Mouse (Mus musculus) CH12.LX (cell line): Measurements from ENCODE around the gene Wasf1. TPM values are rescaled to one million over a fixed set of nuclear protein-coding genes. Genes with fewer than 3 reads are reported as not detected.

Experiments used
- DNase-seq: peaks from one replicate; pipeline ENCODE4 v3.0.0-alpha.2; 2013; ENCODE audit errors: extremely low read depth
- H3K27ac ChIP-seq: 2 replicates; pipeline ENCODE4 v1.5.1; 2012; ENCODE audit warnings: low read depth, mild to moderate bottlenecking, control low read depth, moderate library complexity; ENCODE audit not compliant: insufficient read depth
- H3K27me3 ChIP-seq: replicated peaks from 2 replicates; pipeline ENCODE3; 2012; ENCODE audit warnings: inconsistent platforms
- H3K36me3 ChIP-seq, 2 experiments: replicated peaks in 1 of 2; 2 replicates each; pipeline versions ENCODE3 to v1.6.1; 2012; ENCODE audit warnings: inconsistent platforms in 1 of 2, low read length in 1 of 2, mild to moderate bottlenecking in 1 of 2, mixed read lengths in 1 of 2, moderate library complexity in 1 of 2; ENCODE audit not compliant: control insufficient read depth in 1 of 2, insufficient read depth in 1 of 2
- H3K4me1 ChIP-seq, 2 experiments: 2 replicates each; pipeline ENCODE4 v1.6.1; 2012; ENCODE audit warnings: inconsistent platforms in 1 of 2, moderate library complexity in 1 of 2; ENCODE audit not compliant: insufficient read depth in 2 of 2, control insufficient read depth in 1 of 2
- H3K4me2 ChIP-seq: 2 replicates; pipeline ENCODE4 v1.6.1; 2012; ENCODE audit warnings: low read depth, mild to moderate bottlenecking, control low read depth; ENCODE audit not compliant: poor library complexity, insufficient read depth, severe bottlenecking
- H3K4me3 ChIP-seq, 3 experiments: fragments of 150-350 bp in 1 of 3; sonication (generic) in 1 of 3; replicated peaks in 1 of 3; 2 replicates each; pipeline versions ENCODE3 to v1.5.1; 2011 to 2012; ENCODE audit warnings: low read depth in 2 of 3, low read length in 2 of 3, mild to moderate bottlenecking in 2 of 3, moderate library complexity in 2 of 3, control low read depth in 1 of 3, improper control_type of control experiment in 1 of 3, inconsistent platforms in 1 of 3, mixed read lengths in 1 of 3; ENCODE audit not compliant: poor library complexity in 1 of 3
- H3K79me2 ChIP-seq: replicated peaks from 2 replicates; pipeline ENCODE4 v1.6.1; 2012; ENCODE audit warnings: mild to moderate bottlenecking, moderate library complexity; ENCODE audit not compliant: control insufficient read depth, poor library complexity, insufficient read depth, severe bottlenecking; ENCODE audit errors: extremely low read depth
- H3K9ac ChIP-seq: 2 replicates; pipeline ENCODE4 v1.6.1; 2012; ENCODE audit warnings: low read depth, mild to moderate bottlenecking, control low read depth, moderate library complexity; ENCODE audit not compliant: insufficient read depth
- H3K9me3 ChIP-seq: replicated peaks from 2 replicates; pipeline ENCODE3; 2012; ENCODE audit warnings: low read length, inconsistent platforms, mixed read lengths
- CHD1 ChIP-seq: IDR thresholded peaks from 2 replicates; pipeline ENCODE4 v1.6.1; 2012; ENCODE audit warnings: low read depth, low read length, improper control_type of control experiment, inconsistent platforms
- CHD2 ChIP-seq: IDR thresholded peaks from 2 replicates; pipeline ENCODE4 v1.6.1; 2011; ENCODE audit warnings: low read length, improper control_type of control experiment
- E2F4 ChIP-seq: IDR thresholded peaks from 2 replicates; pipeline ENCODE4 v1.6.1; 2011; ENCODE audit warnings: low read depth, low read length, improper control_type of control experiment; ENCODE audit not compliant: insufficient replicate concordance
- ELF1 ChIP-seq: IDR thresholded peaks from 2 replicates; pipeline ENCODE4 v1.6.1; 2014; ENCODE audit warnings: low read depth, mild to moderate bottlenecking, inconsistent platforms, low read length, improper control_type of control experiment
- EP300 ChIP-seq: IDR thresholded peaks from 2 replicates; pipeline ENCODE4 v1.6.1; 2011; ENCODE audit warnings: low read length, improper control_type of control experiment
- ETS1 ChIP-seq: conservative IDR thresholded peaks from 2 replicates; pipeline ENCODE4 v1.6.1; 2012; ENCODE audit warnings: low read depth, mild to moderate bottlenecking, inconsistent platforms, low read length, improper control_type of control experiment, moderate library complexity
- GABPA ChIP-seq: IDR thresholded peaks from 2 replicates; pipeline ENCODE4 v1.6.1; 2012; ENCODE audit warnings: low read depth, low read length, improper control_type of control experiment, inconsistent platforms; ENCODE audit not compliant: insufficient replicate concordance
- HCFC1 ChIP-seq: IDR thresholded peaks from 2 replicates; pipeline ENCODE4 v1.6.1; 2012; ENCODE audit warnings: low read depth, mild to moderate bottlenecking, inconsistent platforms, low read length, improper control_type of control experiment
- IRF4 ChIP-seq: IDR thresholded peaks from 2 replicates; pipeline ENCODE4 v1.6.1; 2014; ENCODE audit warnings: low read depth, mild to moderate bottlenecking, inconsistent platforms, low read length, improper control_type of control experiment
- JUN ChIP-seq: IDR thresholded peaks from 2 replicates; pipeline ENCODE4 v1.6.1; 2011; ENCODE audit warnings: low read depth, mild to moderate bottlenecking, low read length, improper control_type of control experiment, moderate library complexity; ENCODE audit not compliant: insufficient read depth
- JUND ChIP-seq: conservative IDR thresholded peaks from 2 replicates; pipeline ENCODE4 v1.6.1; 2011; ENCODE audit warnings: low read depth, low read length, improper control_type of control experiment
- KAT2A ChIP-seq: IDR thresholded peaks from 2 replicates; pipeline ENCODE4 v1.6.1; 2012; ENCODE audit warnings: low read length, improper control_type of control experiment, inconsistent platforms; ENCODE audit not compliant: insufficient replicate concordance
- MAFK ChIP-seq: IDR thresholded peaks from 2 replicates; pipeline ENCODE4 v1.6.1; 2011; ENCODE audit warnings: low read length, improper control_type of control experiment; ENCODE audit not compliant: insufficient replicate concordance
- MAX ChIP-seq: IDR thresholded peaks from 2 replicates; pipeline ENCODE4 v1.6.1; 2011; ENCODE audit warnings: low read length, improper control_type of control experiment
- MAZ ChIP-seq: IDR thresholded peaks from 2 replicates; pipeline ENCODE4 v1.6.1; 2012; ENCODE audit warnings: low read depth, mild to moderate bottlenecking, inconsistent platforms, low read length, improper control_type of control experiment, moderate library complexity
- MEF2A ChIP-seq: IDR thresholded peaks from 2 replicates; pipeline ENCODE4 v1.6.1; 2014; ENCODE audit warnings: low read depth, mild to moderate bottlenecking, inconsistent platforms, low read length, improper control_type of control experiment, borderline replicate concordance
- MXI1 ChIP-seq: IDR thresholded peaks from 2 replicates; pipeline ENCODE4 v1.6.1; 2011; ENCODE audit warnings: mild to moderate bottlenecking, low read depth, low read length, improper control_type of control experiment
- NELFE ChIP-seq: IDR thresholded peaks from 2 replicates; pipeline ENCODE4 v1.6.1; 2011; ENCODE audit warnings: low read depth, low read length, improper control_type of control experiment
- NRF1 ChIP-seq: IDR thresholded peaks from 2 replicates; pipeline ENCODE4 v1.6.1; 2014; ENCODE audit warnings: low read depth, mild to moderate bottlenecking, inconsistent platforms, low read length, improper control_type of control experiment, moderate library complexity
- POLR2A ChIP-seq: IDR thresholded peaks from 2 replicates; pipeline ENCODE4 v1.6.1; 2011; ENCODE audit warnings: low read depth, mild to moderate bottlenecking, improper control_type of control experiment, low read length
- RAD21 ChIP-seq: IDR thresholded peaks from 2 replicates; pipeline ENCODE4 v1.6.1; 2011; ENCODE audit warnings: low read depth, mild to moderate bottlenecking, low read length, improper control_type of control experiment, moderate library complexity
- SIN3A ChIP-seq: IDR thresholded peaks from 2 replicates; pipeline ENCODE4 v1.6.1; 2012; ENCODE audit warnings: low read length, improper control_type of control experiment, inconsistent platforms
- SMC3 ChIP-seq: IDR thresholded peaks from 2 replicates; pipeline ENCODE4 v1.6.1; 2011; ENCODE audit warnings: low read depth, low read length, improper control_type of control experiment
- UBTF ChIP-seq: IDR thresholded peaks from 2 replicates; pipeline ENCODE4 v1.6.1; 2012; ENCODE audit warnings: low read depth, mild to moderate bottlenecking, inconsistent platforms, low read length, improper control_type of control experiment, moderate library complexity
- USF1 ChIP-seq: IDR thresholded peaks from 2 replicates; pipeline ENCODE4 v1.6.1; 2014; ENCODE audit warnings: low read depth, mild to moderate bottlenecking, inconsistent platforms, low read length, improper control_type of control experiment
- USF2 ChIP-seq: conservative IDR thresholded peaks from 2 replicates; pipeline ENCODE4 v1.6.1; 2011; ENCODE audit warnings: low read depth, low read length, improper control_type of control experiment
- ZKSCAN1 ChIP-seq: IDR thresholded peaks from 2 replicates; pipeline ENCODE4 v1.6.1; 2012; ENCODE audit warnings: low read depth, inconsistent platforms, low read length, improper control_type of control experiment, borderline replicate concordance
- ZMIZ1 ChIP-seq: IDR thresholded peaks from 2 replicates; pipeline ENCODE4 v1.6.1; 2012; ENCODE audit warnings: low read depth, mild to moderate bottlenecking, inconsistent platforms, low read length, improper control_type of control experiment
- dilution Hi-C: fragments of 300-500 bp; cut with MboI; formaldehyde crosslinking; loops from 2 replicates; pipeline ENCODE4 v1.14.3; 2020; ENCODE audit warnings: low sequenced_read_pairs; ENCODE audit not compliant: extremely low pct_unique_long_range_greater_than_20kb, extremely low pct_ligation_motif_present
- in situ Hi-C: fragments of 300-500 bp; cut with MboI; formaldehyde crosslinking; loops from 3 replicates; pipeline ENCODE4 v1.14.3; 2019; ENCODE audit warnings: low sequenced_read_pairs, low pct_ligation_motif_present, low pct_unique_long_range_greater_than_20kb, mixed read lengths
- polyA plus RNA-seq: library from polyadenylated mRNA; unstranded; fragments of >175 nt; gene quantifications from 2 replicates; pipeline ENCODE4 v1.2.1, GENCODE M21; 2012; ENCODE audit warnings: low read depth; ENCODE audit not compliant: insufficient read length
- total RNA-seq, 2 experiments: library from RNA; depleted of rRNA; stranded (reverse); fragments of 300-350 nt in 1 of 2; fragments of >200 nt in 1 of 2; gene quantifications; 2 replicates each; pipeline ENCODE4 v1.2.3; 2012 to 2014

Wasf1 gene
- total and polyA plus RNA-seq, 3 experiments: 0.09 TPM; not detected in 2

- dilution Hi-C loops (no loop called here), in situ Hi-C loops (no loop called here)
- Histone ChIP-seq H3K9ac (no peak overlapping the region), H3K4me2 (no peak overlapping the region), H3K36me3 (no peaks in the 10 kb centered on the region), H3K9me3 (no peaks in the 10 kb centered on the region), H3K27me3 (peaks cover 4% of the 10 kb centered on the region), H3K4me3 (no peak overlapping the region), H3K79me2 (no peaks in the 10 kb centered on the region), H3K4me1 (no peaks in the 10 kb centered on the region), H3K27ac (no peak overlapping the region)
- TF ChIP-seq JUND (no peak), SIN3A (no peak), USF1 (no peak), ETS1 (no peak), IRF4 (no peak), JUN (no peak), EP300 (no peak), MXI1 (no peak), CHD2 (no peak), UBTF (no peak), GABPA (no peak), MAZ (no peak), MEF2A (no peak), CHD1 (no peak), POLR2A (no peak), ZKSCAN1 (no peak), SMC3 (no peak)
- no peak for DNase-seq
Measured at GRCm38 (mm10) chr10:40896656-40897055, 13.4 kb downstream of the Wasf1 start.

GRCm38 (mm10) chr10:40901786-40902185, 18.5 kb downstream of the Wasf1 start:
- dilution Hi-C loops (no loop called here), in situ Hi-C loops (no loop called here)
- Histone ChIP-seq H3K4me1 (no peaks in the 10 kb centered on the region; a peak in 1 of 4 replicates), H3K27ac (no peak overlapping the region), H3K9ac (no peak overlapping the region), H3K9me3 (no peaks in the 10 kb centered on the region), H3K4me3 (no peak overlapping the region), H3K4me2 (no peak overlapping the region), H3K27me3 (no peaks in the 10 kb centered on the region), H3K79me2 (no peaks in the 10 kb centered on the region), H3K36me3 (no peaks in the 10 kb centered on the region)
- TF ChIP-seq E2F4: no peak
- TF ChIP-seq NELFE: no peak
- TF ChIP-seq CHD2: no peak
- no peak for TF ChIP-seq ZMIZ1
- no peak for TF ChIP-seq IRF4
- TF ChIP-seq JUND: no peak
- no peak for TF ChIP-seq HCFC1
- TF ChIP-seq GABPA: no peak
- TF ChIP-seq MAX: no peak
- TF ChIP-seq ZKSCAN1: no peak
- TF ChIP-seq RAD21: no peak
- TF ChIP-seq NRF1: no peak
- no peak for TF ChIP-seq USF2
- TF ChIP-seq MAFK: no peak
- no peak for TF ChIP-seq POLR2A
- TF ChIP-seq KAT2A: no peak
- no peak for TF ChIP-seq EP300
- TF ChIP-seq ELF1: no peak
- DNase-seq: no peak
